Mouse (Mus musculus): ENCODE measurements around the gene Cbln4. TPM values are rescaled to one million over a fixed set of nuclear protein-coding genes. Genes with fewer than 3 reads are reported as not detected.
A peak's percentile ranks its signal among the peaks of the same experiment; 100 is the strongest.

Gene Cbln4
- 49.8 and 64.9 TPM in 2 replicates for polyA plus RNA-seq (2015; fragmentation: Nextera tagmentation; extraction: Ambion mirVana)

DNA sequence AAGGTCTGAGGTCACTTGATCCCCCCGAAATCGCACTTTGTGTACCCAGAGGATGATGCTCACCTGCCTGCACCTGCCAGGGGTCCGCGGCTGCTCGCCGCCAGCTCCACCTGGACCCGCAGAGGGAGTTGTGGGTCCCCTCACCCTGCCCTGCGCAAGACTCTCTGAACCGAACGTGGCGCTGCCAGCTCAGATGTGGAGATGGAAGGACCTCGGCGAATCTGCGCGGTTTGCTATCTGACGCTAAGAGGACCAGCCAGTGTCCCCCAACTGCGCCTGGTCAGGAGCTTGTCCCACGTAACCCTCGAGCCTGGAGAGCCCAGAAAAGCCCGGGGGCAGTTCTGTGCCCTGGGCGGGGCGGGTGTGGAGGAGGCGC is at the start of gene Cbln4:
Gene Cbln4, minus strand, starts transcription at position 232 of the 376 bp plus-strand sequence.
- under 1% methylated on average over 23 of the region's 23 CpGs for WGBS
- H3K9ac ChIP-seq (ENCODE audit: low read depth, low read length) = peak within 1 kb of the TSS; percentile 77
- no peaks in the 10 kb centered on the region for H3K9me3 ChIP-seq (replicated peaks; ENCODE audit: control insufficient read depth, low read length, poor library complexity, severe bottlenecking)
- peak within 1 kb of the TSS; percentile 96 for H3K4me2 ChIP-seq (ENCODE audit: low read length)
- H3K4me3 ChIP-seq (ENCODE audit: low read depth, low read length) = peak within 1 kb of the TSS; percentile 61
- peaks cover 19% of the 10 kb centered on the region for H3K4me1 ChIP-seq (ENCODE audit: control insufficient read depth, insufficient read depth, low read length)
- ATAC-seq = peak; percentile 19; the same call in 1 of the 2 replicates
- H3K27ac ChIP-seq (ENCODE audit: low read length) = peak within 1 kb of the TSS; percentile 77
- H3K36me3 ChIP-seq (ENCODE audit: control insufficient read depth, insufficient read depth, low read length) = no peaks in the 10 kb centered on the region
- H3K27me3 ChIP-seq (ENCODE audit: control insufficient read depth, insufficient read depth, low read depth, low read length) = peaks cover 15% of the 10 kb centered on the region

DNA sequence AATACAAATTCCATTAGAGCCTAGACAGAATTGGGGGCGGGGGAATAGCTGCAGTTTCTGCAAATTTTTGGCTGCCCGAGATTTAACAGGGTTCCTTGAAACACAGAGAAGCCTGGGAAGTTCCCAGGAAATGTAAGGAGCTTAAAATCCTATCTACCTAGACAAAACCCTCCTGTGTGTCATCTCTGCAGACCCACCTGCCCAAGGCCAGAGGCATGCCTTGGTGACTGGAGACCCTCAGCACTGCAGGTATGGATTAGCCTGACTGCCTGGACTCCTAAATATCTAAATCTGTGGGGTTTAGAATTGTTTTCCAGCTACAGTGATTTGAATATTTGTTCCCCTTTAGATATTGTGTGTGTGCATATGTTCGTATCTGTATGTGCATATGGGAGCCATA is 35.3 kb upstream of the Cbln4 start:
- no peaks in the 10 kb centered on the region for H3K4me1 ChIP-seq (ENCODE audit: control insufficient read depth, insufficient read depth, low read length)
- WGBS = 77% methylated on average over 3 of the region's 3 CpGs

DNA sequence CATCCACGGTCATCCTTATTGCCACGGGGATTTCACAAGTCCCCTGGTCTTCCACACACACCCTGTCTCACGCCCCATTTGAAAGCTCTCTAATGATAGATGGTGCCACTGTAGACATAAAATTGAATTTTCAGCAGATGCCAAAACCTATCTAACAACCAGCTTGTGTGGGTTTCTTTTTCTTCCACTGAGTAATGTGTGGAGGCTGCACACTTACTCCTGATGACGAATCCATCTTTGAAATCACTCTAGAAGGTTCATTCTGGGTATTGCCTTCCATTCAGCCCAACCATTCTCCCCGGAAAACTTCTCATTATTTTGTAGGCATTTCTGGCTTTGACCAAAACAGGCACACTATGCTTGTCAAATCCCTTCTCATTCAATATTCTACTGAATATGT is 33.0 kb upstream of the Cbln4 start:
- H3K4me1 ChIP-seq (ENCODE audit: control insufficient read depth, insufficient read depth, low read length) = no peaks in the 10 kb centered on the region
- H3K9me3 ChIP-seq (replicated peaks; ENCODE audit: control insufficient read depth, low read length, poor library complexity, severe bottlenecking) = no peaks in the 10 kb centered on the region
- no peak overlapping the region for H3K4me3 ChIP-seq (ENCODE audit: low read depth, low read length)
- 89% methylated on average over 5 of the region's 5 CpGs for WGBS
- H3K4me2 ChIP-seq (ENCODE audit: low read length) = no peak overlapping the region
- no peak overlapping the region for H3K9ac ChIP-seq (ENCODE audit: low read depth, low read length)
- no peak for ATAC-seq
- H3K36me3 ChIP-seq (ENCODE audit: control insufficient read depth, insufficient read depth, low read length) = no peaks in the 10 kb centered on the region
- no peak overlapping the region for H3K27ac ChIP-seq (ENCODE audit: low read length)
- no peaks in the 10 kb centered on the region for H3K27me3 ChIP-seq (ENCODE audit: control insufficient read depth, insufficient read depth, low read depth, low read length)

More for the DNA sequence above, 35.3 kb upstream of the Cbln4 start:
- Histone ChIP-seq H3K27ac (ENCODE audit: low read length) (no peak overlapping the region), H3K9ac (ENCODE audit: low read depth, low read length) (no peak overlapping the region), H3K4me3 (ENCODE audit: low read depth, low read length) (no peak overlapping the region), H3K4me2 (ENCODE audit: low read length) (no peak overlapping the region), H3K27me3 (ENCODE audit: control insufficient read depth, insufficient read depth, low read depth, low read length) (no peaks in the 10 kb centered on the region), H3K9me3 (replicated peaks; ENCODE audit: control insufficient read depth, low read length, poor library complexity, severe bottlenecking) (no peaks in the 10 kb centered on the region), H3K36me3 (ENCODE audit: control insufficient read depth, insufficient read depth, low read length) (no peaks in the 10 kb centered on the region)
- ATAC-seq = no peak

DNA sequence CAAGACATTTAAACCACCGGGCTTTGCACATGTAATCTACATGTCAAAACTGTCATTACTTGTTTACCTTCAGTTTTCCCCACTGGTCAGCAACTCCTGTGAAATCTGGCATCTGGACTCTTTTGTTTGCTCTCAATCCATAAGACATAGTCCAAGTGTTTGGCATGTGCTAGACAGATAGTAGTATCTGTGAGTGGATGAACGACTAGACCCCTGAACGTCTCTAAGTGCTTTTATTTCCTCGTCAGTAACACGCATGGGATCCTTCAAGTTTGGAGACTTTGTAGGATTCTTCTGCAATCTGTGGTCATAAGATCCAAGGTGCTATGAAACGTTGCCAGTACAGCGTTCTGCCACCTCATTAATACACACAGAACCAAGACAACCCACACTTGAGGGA is 19.6 kb upstream of the Cbln4 start:
- H3K9me3 ChIP-seq (replicated peaks; ENCODE audit: control insufficient read depth, low read length, poor library complexity, severe bottlenecking) = no peaks in the 10 kb centered on the region
- H3K27ac ChIP-seq (ENCODE audit: low read length) = no peak overlapping the region
- H3K4me2 ChIP-seq (ENCODE audit: low read length) = no peak overlapping the region
- H3K36me3 ChIP-seq (ENCODE audit: control insufficient read depth, insufficient read depth, low read length) = no peaks in the 10 kb centered on the region
- H3K4me3 ChIP-seq (ENCODE audit: low read depth, low read length) = no peak overlapping the region
- ATAC-seq = no peak
- H3K9ac ChIP-seq (ENCODE audit: low read depth, low read length) = no peak overlapping the region
- peaks cover 3% of the 10 kb centered on the region; the same call in 1 of the 2 replicates for H3K4me1 ChIP-seq (ENCODE audit: control insufficient read depth, insufficient read depth, low read length)
- 96% methylated on average over 7 of the region's 7 CpGs for WGBS
- no peaks in the 10 kb centered on the region for H3K27me3 ChIP-seq (ENCODE audit: control insufficient read depth, insufficient read depth, low read depth, low read length)

DNA sequence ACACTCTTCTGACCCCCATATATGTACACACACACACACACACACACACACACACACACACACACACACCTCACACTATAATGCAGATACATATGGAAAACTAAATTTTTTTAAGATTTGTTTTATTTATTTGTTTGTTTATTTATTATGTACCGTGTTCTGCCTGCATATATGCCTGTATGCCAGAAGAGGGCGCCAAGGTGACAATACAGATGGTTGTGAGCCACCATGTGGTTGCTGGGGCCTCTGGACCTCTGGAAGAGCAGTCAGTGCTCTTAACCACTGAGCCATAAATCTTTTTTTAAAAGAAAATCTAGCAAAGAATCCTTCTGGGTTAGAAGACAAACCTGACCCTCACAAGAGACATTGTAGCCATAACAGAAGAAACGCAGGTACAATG is 16.5 kb upstream of the Cbln4 start:
- no peak overlapping the region for H3K27ac ChIP-seq (ENCODE audit: low read length)
- no peak overlapping the region for H3K9ac ChIP-seq (ENCODE audit: low read depth, low read length)
- H3K4me3 ChIP-seq (ENCODE audit: low read depth, low read length) = no peak overlapping the region
- WGBS = 57% methylated on average over 3 of the region's 3 CpGs
- no peaks in the 10 kb centered on the region for H3K36me3 ChIP-seq (ENCODE audit: control insufficient read depth, insufficient read depth, low read length)
- no peak for ATAC-seq
- H3K27me3 ChIP-seq (ENCODE audit: control insufficient read depth, insufficient read depth, low read depth, low read length) = no peaks in the 10 kb centered on the region
- no peak overlapping the region for H3K4me2 ChIP-seq (ENCODE audit: low read length)
- H3K9me3 ChIP-seq (replicated peaks; ENCODE audit: control insufficient read depth, low read length, poor library complexity, severe bottlenecking) = no peaks in the 10 kb centered on the region
- peaks cover 3% of the 10 kb centered on the region; the same call in 1 of the 2 replicates for H3K4me1 ChIP-seq (ENCODE audit: control insufficient read depth, insufficient read depth, low read length)

- 57% methylated on average over 7 of the region's 7 CpGs for WGBS
- H3K9ac ChIP-seq (ENCODE audit: low read depth, low read length) = no peak overlapping the region
- H3K27ac ChIP-seq (ENCODE audit: low read length) = no peak overlapping the region
- H3K27me3 ChIP-seq (ENCODE audit: control insufficient read depth, insufficient read depth, low read depth, low read length) = no peaks in the 10 kb centered on the region
- H3K9me3 ChIP-seq (replicated peaks; ENCODE audit: control insufficient read depth, low read length, poor library complexity, severe bottlenecking) = no peaks in the 10 kb centered on the region
- no peak overlapping the region for H3K4me3 ChIP-seq (ENCODE audit: low read depth, low read length)
- no peak for ATAC-seq
- H3K4me1 ChIP-seq (ENCODE audit: control insufficient read depth, insufficient read depth, low read length) = peaks cover 3% of the 10 kb centered on the region; the same call in 1 of the 2 replicates
- H3K36me3 ChIP-seq (ENCODE audit: control insufficient read depth, insufficient read depth, low read length) = no peaks in the 10 kb centered on the region
- no peak overlapping the region for H3K4me2 ChIP-seq (ENCODE audit: low read length)
Observed at GRCm38 (mm10) chr2:172058936-172059665, 15.8 kb upstream of the Cbln4 start.

- H3K27me3 ChIP-seq (ENCODE audit: control insufficient read depth, insufficient read depth, low read depth, low read length) = peaks cover 15% of the 10 kb centered on the region
- WGBS = 55% methylated on average over 7 of the region's 7 CpGs
Observed at GRCm38 (mm10) chr2:172046002-172046401, 2.7 kb upstream of the Cbln4 start.

DNA sequence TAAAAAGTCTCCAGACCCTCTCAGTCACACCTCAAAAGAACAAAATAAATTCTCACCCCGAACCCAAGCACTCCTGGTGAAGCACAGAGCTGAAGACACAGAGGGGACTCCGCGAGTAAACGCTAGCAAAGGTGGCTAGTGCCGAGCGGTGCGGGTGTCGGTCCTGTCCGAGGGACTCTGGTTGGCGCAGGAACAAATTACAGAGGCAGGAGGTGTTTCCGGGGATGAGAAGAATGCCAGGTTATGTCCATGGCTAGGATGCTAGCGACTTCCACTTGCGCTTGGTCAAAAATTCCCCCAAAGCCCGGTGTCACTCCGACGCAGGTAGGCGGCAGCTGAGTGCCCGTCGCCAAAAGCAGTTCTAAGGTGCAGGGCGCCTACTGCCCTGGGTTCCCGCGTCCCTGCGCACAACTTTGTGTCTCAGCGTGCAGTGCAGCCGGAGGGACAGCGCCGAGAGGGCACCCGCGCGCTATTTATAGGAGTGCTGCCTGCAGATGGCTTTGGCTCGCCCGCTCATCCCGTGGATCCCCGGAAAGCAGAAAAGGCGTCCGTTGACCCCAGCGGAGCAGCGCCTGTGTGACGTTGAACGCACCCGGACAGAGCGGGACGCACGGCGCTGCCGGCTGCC is 545 bp downstream of the Cbln4 start:
- Histone ChIP-seq H3K9ac (ENCODE audit: low read depth, low read length) (peak overlapping the region; percentile 77), H3K27ac (ENCODE audit: low read length) (peak overlapping the region; percentile 77), H3K4me1 (ENCODE audit: control insufficient read depth, insufficient read depth, low read length) (peaks cover 19% of the 10 kb centered on the region), H3K9me3 (replicated peaks; ENCODE audit: control insufficient read depth, low read length, poor library complexity, severe bottlenecking) (no peaks in the 10 kb centered on the region), H3K4me2 (ENCODE audit: low read length) (peak overlapping the region; percentile 96), H3K27me3 (ENCODE audit: control insufficient read depth, insufficient read depth, low read depth, low read length) (peaks cover 15% of the 10 kb centered on the region), H3K4me3 (ENCODE audit: low read depth, low read length) (peak overlapping the region; percentile 61), H3K36me3 (ENCODE audit: control insufficient read depth, insufficient read depth, low read length) (no peaks in the 10 kb centered on the region)
- whole genome bisulfite sequencing = under 1% methylated on average over 46 of the region's 46 CpGs
- peak; percentile 59 for ATAC-seq

More at GRCm38 (mm10) chr2:172046002-172046401, 2.7 kb upstream of the Cbln4 start:
- no peak overlapping the region for H3K9ac ChIP-seq (ENCODE audit: low read depth, low read length)
- no peaks in the 10 kb centered on the region for H3K9me3 ChIP-seq (replicated peaks; ENCODE audit: control insufficient read depth, low read length, poor library complexity, severe bottlenecking)
- peaks cover 14% of the 10 kb centered on the region; the same call in 1 of the 2 replicates for H3K4me1 ChIP-seq (ENCODE audit: control insufficient read depth, insufficient read depth, low read length)
- no peak overlapping the region for H3K27ac ChIP-seq (ENCODE audit: low read length)
- no peak overlapping the region for H3K4me2 ChIP-seq (ENCODE audit: low read length)
- no peak overlapping the region for H3K4me3 ChIP-seq (ENCODE audit: low read depth, low read length)
- no peak for ATAC-seq
- no peaks in the 10 kb centered on the region for H3K36me3 ChIP-seq (ENCODE audit: control insufficient read depth, insufficient read depth, low read length)

- peak overlapping the region; percentile 61 for H3K4me3 ChIP-seq (ENCODE audit: low read depth, low read length)
- H3K27me3 ChIP-seq (ENCODE audit: control insufficient read depth, insufficient read depth, low read depth, low read length) = peaks cover 15% of the 10 kb centered on the region
- H3K36me3 ChIP-seq (ENCODE audit: control insufficient read depth, insufficient read depth, low read length) = no peaks in the 10 kb centered on the region
- H3K4me2 ChIP-seq (ENCODE audit: low read length) = peak overlapping the region; percentile 96
- peak; percentile 73; the same call in 1 of the 2 replicates for ATAC-seq
- 1% methylated on average over 24 of the region's 34 CpGs for WGBS
- peaks cover 19% of the 10 kb centered on the region for H3K4me1 ChIP-seq (ENCODE audit: control insufficient read depth, insufficient read depth, low read length)
- H3K9me3 ChIP-seq (replicated peaks; ENCODE audit: control insufficient read depth, low read length, poor library complexity, severe bottlenecking) = no peaks in the 10 kb centered on the region
- H3K9ac ChIP-seq (ENCODE audit: low read depth, low read length) = peak overlapping the region; percentile 77
- peak overlapping the region; percentile 77 for H3K27ac ChIP-seq (ENCODE audit: low read length)
Observed at GRCm38 (mm10) chr2:172042125-172042524, 1.1 kb downstream of the Cbln4 start.

All from midbrain, embryonic 16.5 days (tissue).